Mouse (Mus musculus) right cerebral cortex, adult 18-20 months (tissue): ENCODE data around the gene Sik3.

Experiments used
- DNase-seq: peaks from one replicate; pipeline ENCODE4 v3.0.0; 2022; ENCODE audit warnings: mixed read lengths

Gene Sik3

GRCm38 (mm10) chr9:46016417-46016816 is 3.8 kb downstream of the Sik3 start:
- DNase-seq: no peak

GRCm38 (mm10) chr9:46018316-46018715 is 5.7 kb downstream of the Sik3 start:
- DNase-seq: no peak

- DNase-seq: no peak
Measured at GRCm38 (mm10) chr9:46019975-46020374, 7.4 kb downstream of the Sik3 start.

- DNase-seq: no peak
Measured at GRCm38 (mm10) chr9:46023591-46023990, 11.0 kb downstream of the Sik3 start.

- peak; percentile 33 for DNase-seq
Measured at GRCm38 (mm10) chr9:46026058-46026849, 13.6 kb downstream of the Sik3 start.

GRCm38 (mm10) chr9:46027994-46028393 is 15.4 kb downstream of the Sik3 start:
- peak; percentile 49 for DNase-seq

- DNase-seq: no peak
Measured at GRCm38 (mm10) chr9:46029534-46029933, 16.9 kb downstream of the Sik3 start.

GRCm38 (mm10) chr9:46030184-46030583 is 17.6 kb downstream of the Sik3 start:
- DNase-seq: no peak

GRCm38 (mm10) chr9:46030968-46031367 is 18.3 kb downstream of the Sik3 start:
- no peak for DNase-seq

- peak; percentile 44 for DNase-seq
Measured at GRCm38 (mm10) chr9:46032190-46032589, 19.6 kb downstream of the Sik3 start.

GRCm38 (mm10) chr9:46033058-46033457 is 20.4 kb downstream of the Sik3 start:
- DNase-seq: no peak

GRCm38 (mm10) chr9:46033862-46034261 is 21.2 kb downstream of the Sik3 start:
- peak; percentile 21 for DNase-seq

GRCm38 (mm10) chr9:46035290-46035871 is 22.8 kb downstream of the Sik3 start:
- no peak for DNase-seq

GRCm38 (mm10) chr9:46036881-46037280 is 24.3 kb downstream of the Sik3 start:
- no peak for DNase-seq

GRCm38 (mm10) chr9:46038786-46039185 is 26.2 kb downstream of the Sik3 start:
- DNase-seq: no peak

- DNase-seq: no peak
Measured at GRCm38 (mm10) chr9:46041186-46041585, 28.6 kb downstream of the Sik3 start.

GRCm38 (mm10) chr9:46042387-46042786 is 29.8 kb downstream of the Sik3 start:
- DNase-seq: peak; percentile 27

GRCm38 (mm10) chr9:46043626-46044025 is 31.0 kb downstream of the Sik3 start:
- no peak for DNase-seq

- no peak for DNase-seq
Measured at GRCm38 (mm10) chr9:46046724-46047517, 34.3 kb downstream of the Sik3 start.

- DNase-seq: no peak
Measured at GRCm38 (mm10) chr9:46049525-46049924, 36.9 kb downstream of the Sik3 start.

- no peak for DNase-seq
Measured at GRCm38 (mm10) chr9:46050203-46050602, 37.6 kb downstream of the Sik3 start.

GRCm38 (mm10) chr9:46053014-46053666 is 40.5 kb downstream of the Sik3 start:
- peak; percentile 53 for DNase-seq

- no peak for DNase-seq
Measured at GRCm38 (mm10) chr9:46058065-46058464, 45.4 kb downstream of the Sik3 start.
